ENCODE assay signal across 8 mouse cellular contexts in the genomic region with DNA sequence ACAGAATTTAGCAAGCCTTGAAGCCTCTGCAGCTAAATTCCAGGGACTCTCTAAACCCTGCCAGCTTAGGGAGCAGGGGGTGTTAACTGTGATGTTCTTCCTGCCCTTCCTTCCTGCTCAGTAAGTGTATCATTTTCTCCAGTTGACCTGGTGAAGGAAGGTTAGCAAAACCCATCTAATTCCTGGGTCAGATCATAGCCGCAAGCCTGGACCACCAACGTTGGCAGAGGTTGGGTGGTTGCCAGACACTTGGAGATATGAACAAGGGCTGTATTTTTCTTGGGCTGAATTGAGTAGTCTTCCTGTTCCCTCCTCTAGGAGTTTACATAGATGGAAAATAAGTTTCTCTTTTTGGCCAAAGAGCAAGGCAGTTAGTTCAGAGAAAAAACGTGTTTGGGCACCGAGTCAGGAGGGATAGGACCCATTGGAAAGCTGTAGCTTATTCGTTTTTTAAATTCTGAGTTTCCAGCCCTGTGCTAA.
A peak's percentile ranks its signal among the peaks of the same experiment; 100 is the strongest.
DNase-seq lines count a peak whose midpoint lies in the region; ATAC-seq and TF ChIP-seq lines count a peak whose summit lies in the region.

No protein-coding gene starts in this region.

- TF ChIP-seq POLR2A in limb, embryonic 14.5 days (IDR thresholded peaks at IDR 0.05; ENCODE audit: borderline replicate concordance, extremely low read depth, insufficient read depth, insufficient read length), result no peak
- TF ChIP-seq POLR2A in testis, adult 2 months (IDR thresholded peaks at IDR 0.05; ENCODE audit: control insufficient read depth, low read depth, low read length), result no peak

- H3K36me3 ChIP-seq in heart, embryonic 12.5 days, result no peaks in the 10 kb centered on the region
- H3K36me3 ChIP-seq in limb, embryonic 14.5 days (ENCODE audit: control insufficient read depth, insufficient read depth, low read length), result no peaks in the 10 kb centered on the region
- no peaks in the 10 kb centered on the region for H3K36me3 ChIP-seq in testis, adult 2 months (ENCODE audit: control insufficient read depth, insufficient read depth, low read length)
- H3K36me3 ChIP-seq in forebrain, embryonic 13.5 days (ENCODE audit: poor library complexity, severe bottlenecking), result no peaks in the 10 kb centered on the region

- no peak overlapping the region for H3K27ac ChIP-seq in heart, embryonic 12.5 days (ENCODE audit: poor library complexity, severe bottlenecking)
- no peak overlapping the region; the same call in 1 of the 2 replicates for H3K27ac ChIP-seq in limb, embryonic 14.5 days (replicated peaks; ENCODE audit: low read depth, low read length)
- 0 out of 2 replicates have a peak overlapping the region, but pooled peaks have one; percentile 36 for H3K27ac ChIP-seq in testis, adult 2 months (ENCODE audit: control insufficient read depth, insufficient read depth, low read depth, low read length)
- no peak overlapping the region for H3K27ac ChIP-seq in forebrain, embryonic 13.5 days

- WGBS in heart, embryonic 12.5 days, result 34% methylated on average over 5 of the region's 5 CpGs
- WGBS in limb, embryonic 14.5 days, result 15% methylated on average over 5 of the region's 5 CpGs
- WGBS in forebrain, embryonic 13.5 days, result 19% methylated on average over 5 of the region's 5 CpGs

- peak; percentile 45; the same call in 1 of the 2 replicates for ATAC-seq in heart, embryonic 12.5 days (ENCODE audit: insufficient number of reproducible peaks, low FRiP score)
- ATAC-seq in limb, embryonic 14.5 days (ENCODE audit: low FRiP score, low read depth), result peak; percentile 71
- ATAC-seq in forebrain, embryonic 13.5 days, result no peak

- peaks cover 4% of the 10 kb centered on the region; the same call in 1 of the 2 replicates for H3K27me3 ChIP-seq in heart, embryonic 12.5 days (replicated peaks)
- no peaks in the 10 kb centered on the region for H3K27me3 ChIP-seq in limb, embryonic 14.5 days (ENCODE audit: control insufficient read depth, insufficient read depth, low read length)
- no peaks in the 10 kb centered on the region for H3K27me3 ChIP-seq in testis, adult 2 months (ENCODE audit: control insufficient read depth, insufficient read depth, low read length)
- no peaks in the 10 kb centered on the region for H3K27me3 ChIP-seq in forebrain, embryonic 13.5 days

- H3K9me3 ChIP-seq in heart, embryonic 12.5 days (replicated peaks), result no peaks in the 10 kb centered on the region
- H3K9me3 ChIP-seq in limb, embryonic 14.5 days (ENCODE audit: control insufficient read depth, low read length), result no peaks in the 10 kb centered on the region
- no peaks in the 10 kb centered on the region for H3K9me3 ChIP-seq in forebrain, embryonic 13.5 days (replicated peaks)

- H3K4me2 ChIP-seq in heart, embryonic 12.5 days, result peak overlapping the region; percentile 54
- peak overlapping the region; percentile 36; the same call in 1 of the 2 replicates for H3K4me2 ChIP-seq in limb, embryonic 14.5 days (replicated peaks; ENCODE audit: low read depth, low read length, severe bottlenecking)
- H3K4me2 ChIP-seq in forebrain, embryonic 13.5 days, result no peak overlapping the region

- peaks cover 12% of the 10 kb centered on the region for H3K4me1 ChIP-seq in heart, embryonic 12.5 days (replicated peaks)
- peaks cover 19% of the 10 kb centered on the region for H3K4me1 ChIP-seq in limb, embryonic 14.5 days (ENCODE audit: control insufficient read depth, insufficient read depth, low read length)
- H3K4me1 ChIP-seq in testis, adult 2 months (ENCODE audit: control insufficient read depth, insufficient read depth, low read length), result no peaks in the 10 kb centered on the region
- peaks cover 41% of the 10 kb centered on the region for H3K4me1 ChIP-seq in forebrain, embryonic 13.5 days

- no peak overlapping the region for H3K4me3 ChIP-seq in heart, embryonic 12.5 days
- no peak overlapping the region for H3K4me3 ChIP-seq in limb, embryonic 14.5 days (replicated peaks; ENCODE audit: low read length)
- H3K4me3 ChIP-seq in testis, adult 2 months (ENCODE audit: control insufficient read depth, low read depth, low read length), result no peak overlapping the region
- H3K4me3 ChIP-seq in forebrain, embryonic 13.5 days, result no peak overlapping the region

- H3K9ac ChIP-seq in heart, embryonic 12.5 days, result no peak overlapping the region
- no peak overlapping the region for H3K9ac ChIP-seq in limb, embryonic 14.5 days (ENCODE audit: low read depth, low read length, severe bottlenecking)
- H3K9ac ChIP-seq in forebrain, embryonic 13.5 days, result no peak overlapping the region

- peak; percentile 3 for DNase-seq in kidney, adult 9 months
- DNase-seq in kidney, adult 18-20 months, result no peak
- DNase-seq in cerebellum, postnatal 4 days (ENCODE audit: low spot score in 2 of 2), result peak; percentile 33 to 60
- peak; percentile 80 for DNase-seq in limb, embryonic 14.5 days (ENCODE audit: low spot score)
- DNase-seq in spleen, postnatal 36 days (ENCODE audit: low spot score in 2 of 2), result no peak

- TF ChIP-seq CTCF in testis, adult 2 months (IDR thresholded peaks at IDR 0.05; ENCODE audit: control insufficient read depth, insufficient read depth, insufficient replicate concordance, low read depth, low read length), result no peak

Comparison
In these comparisons a context has a peak if more than half of its experiments do, and no peak if none do; other contexts are left out.
1. DNase-seq: peak in kidney, adult 9 months (single experiment), cerebellum, postnatal 4 days (2 of 2) and limb, embryonic 14.5 days (single experiment); none in kidney, adult 18-20 months (single experiment) and spleen, postnatal 36 days (0 of 2).